Mouse (Mus musculus) embryonic facial prominence, embryonic 12.5 days (tissue): ENCODE results near the gene Clmp. TPM values are rescaled to one million over a fixed set of nuclear protein-coding genes. Genes with fewer than 3 reads are reported as not detected.
"Not testable (repeated sequence)": the region's sequence is repeated elsewhere in the genome, so short reads cannot be mapped to it uniquely, and the experiment has no call there.

Source experiments
- ATAC-seq: fragments of 200-750 bp; cut with Nextera tagmentation; 2 replicates; pipeline ENCODE4 v1.8.0; 2017; ENCODE audit not compliant: insufficient number of reproducible peaks, insufficient read depth, low FRiP score, low TSS enrichment
- H3K27ac ChIP-seq: fragments of 300-500 bp; sonication (generic); 2 replicates; pipeline ENCODE4 v1.5.1; 2016; ENCODE audit warnings: mild to moderate bottlenecking
- H3K27me3 ChIP-seq: fragments of 300-500 bp; sonication (generic); 2 replicates; pipeline ENCODE4 v1.6.1; 2016; ENCODE audit warnings: mild to moderate bottlenecking, moderate library complexity
- H3K36me3 ChIP-seq: fragments of 300-500 bp; sonication (generic); 2 replicates; pipeline ENCODE4 v1.6.1; 2016; ENCODE audit warnings: mild to moderate bottlenecking
- H3K4me1 ChIP-seq: fragments of 300-500 bp; sonication (generic); 2 replicates; pipeline ENCODE4 v1.6.1; 2016
- H3K4me2 ChIP-seq: fragments of 300-500 bp; sonication (generic); replicated peaks from 2 replicates; pipeline ENCODE4 v1.6.1; 2016; ENCODE audit warnings: mild to moderate bottlenecking, moderate library complexity
- H3K4me3 ChIP-seq: fragments of 300-500 bp; sonication (generic); 2 replicates; pipeline ENCODE4 v1.5.1; 2016; ENCODE audit warnings: mild to moderate bottlenecking
- H3K9ac ChIP-seq: fragments of 300-500 bp; sonication (generic); 2 replicates; pipeline ENCODE4 v1.6.1; 2016; ENCODE audit warnings: mild to moderate bottlenecking, moderate library complexity
- H3K9me3 ChIP-seq: fragments of 300-500 bp; sonication (generic); 2 replicates; pipeline ENCODE4 v1.6.1; 2016; ENCODE audit warnings: mild to moderate bottlenecking, moderate library complexity
- WGBS: fragments of 180-500 bp; shearing (Covaris S2); methylation state at CpG from one replicate; pipeline ENCODE4 v1.1.7; 2016; 5-methylcytosine and 5-hydroxymethylcytosine counted together
- polyA plus RNA-seq: library from polyadenylated mRNA; unstranded; fragments of >200 nt; fragmentation: Nextera tagmentation; extraction: Ambion mirVana; gene quantifications from 2 replicates; pipeline ENCODE4 v1.2.1, GENCODE M21; 2016

Clmp gene
- polyA plus RNA-seq, 1 experiment from 2014 or later: 75.9 TPM

- no peak overlapping the region for H3K27ac ChIP-seq
These were observed 95.3 kb downstream of the Clmp start for GRCm38 (mm10) chr9:40780892-40781725.

GRCm38 (mm10) chr9:40781726-40782581, 96.2 kb downstream of the Clmp start:
- 0 out of 2 replicates have a peak, but pooled peaks have one; percentile 47 for ATAC-seq
- Histone ChIP-seq H3K4me1 (peaks cover 23% of the 10 kb centered on the region), H3K9me3 (no peaks in the 10 kb centered on the region), H3K27ac (peak overlapping the region; percentile 41; the same call in 1 of the 2 replicates), H3K4me3 (no peak overlapping the region), H3K27me3 (no peaks in the 10 kb centered on the region), H3K36me3 (peaks cover 27% of the 10 kb centered on the region), H3K9ac (no peak overlapping the region), H3K4me2 (0 out of 2 replicates have a peak overlapping the region, but pooled peaks have one; percentile 13)
- WGBS: 39% methylated on average over 26 of the region's 26 CpGs

More at GRCm38 (mm10) chr9:40780892-40781725, 95.3 kb downstream of the Clmp start:
- ATAC-seq: no peak
- WGBS: 81% methylated on average over 11 of the region's 11 CpGs
- Histone ChIP-seq H3K4me3 (no peak overlapping the region), H3K4me2 (no peak overlapping the region), H3K27me3 (no peaks in the 10 kb centered on the region), H3K9me3 (no peaks in the 10 kb centered on the region), H3K4me1 (peaks cover 23% of the 10 kb centered on the region), H3K36me3 (peaks cover 29% of the 10 kb centered on the region), H3K9ac (no peak overlapping the region)

- H3K36me3 ChIP-seq: peaks cover 23% of the 10 kb centered on the region
- no peak overlapping the region for H3K9ac ChIP-seq
- 13% methylated on average over 13 of the region's 13 CpGs for WGBS
- H3K4me1 ChIP-seq: peaks cover 23% of the 10 kb centered on the region
- no peaks in the 10 kb centered on the region for H3K27me3 ChIP-seq
- H3K27ac ChIP-seq: peak overlapping the region; percentile 77
- H3K4me3 ChIP-seq: no peak overlapping the region
- H3K9me3 ChIP-seq: no peaks in the 10 kb centered on the region
- peak overlapping the region; percentile 15; the same call in 1 of the 2 replicates for H3K4me2 ChIP-seq
- ATAC-seq: no peak
These were observed 98.0 kb downstream of the Clmp start for GRCm38 (mm10) chr9:40783641-40784373.

- 7% methylated on average over 9 of the region's 9 CpGs for WGBS
- H3K4me1 ChIP-seq: peaks cover 23% of the 10 kb centered on the region
- peaks cover 23% of the 10 kb centered on the region for H3K36me3 ChIP-seq
- no peak overlapping the region for H3K9ac ChIP-seq
- no peak overlapping the region for H3K4me3 ChIP-seq
- peak overlapping the region; percentile 77 for H3K27ac ChIP-seq
- no peaks in the 10 kb centered on the region for H3K27me3 ChIP-seq
- no peak for ATAC-seq
- peak overlapping the region; percentile 15; the same call in 1 of the 2 replicates for H3K4me2 ChIP-seq
- H3K9me3 ChIP-seq: no peaks in the 10 kb centered on the region
These were observed 98.7 kb downstream of the Clmp start for GRCm38 (mm10) chr9:40784374-40784967.

GRCm38 (mm10) chr9:40785452-40785851, 99.7 kb downstream of the Clmp start:
- WGBS: 54% methylated on average over 6 of the region's 6 CpGs
- H3K9ac ChIP-seq: no peak overlapping the region
- no peaks in the 10 kb centered on the region for H3K9me3 ChIP-seq
- H3K27ac ChIP-seq: peak overlapping the region; percentile 6; the same call in 1 of the 2 replicates
- H3K27me3 ChIP-seq: no peaks in the 10 kb centered on the region
- H3K4me2 ChIP-seq: no peak overlapping the region
- H3K4me1 ChIP-seq: peaks cover 23% of the 10 kb centered on the region
- no peak for ATAC-seq
- H3K36me3 ChIP-seq: peaks cover 19% of the 10 kb centered on the region
- no peak overlapping the region for H3K4me3 ChIP-seq

- not testable (repeated sequence) for H3K4me2 ChIP-seq, H3K27ac ChIP-seq, H3K9me3 ChIP-seq, H3K9ac ChIP-seq, ATAC-seq, H3K36me3 ChIP-seq, H3K4me3 ChIP-seq, H3K27me3 ChIP-seq
- 96% methylated on average over 6 of the region's 6 CpGs for WGBS
- H3K4me1 ChIP-seq: peaks cover 23% of the 10 kb centered on the region
These were observed 101.1 kb downstream of the Clmp start for GRCm38 (mm10) chr9:40786820-40787219.

GRCm38 (mm10) chr9:40791864-40792633, 106.3 kb downstream of the Clmp start:
- Histone ChIP-seq H3K9ac (no peak overlapping the region), H3K9me3 (no peaks in the 10 kb centered on the region), H3K27ac (no peak overlapping the region), H3K27me3 (no peaks in the 10 kb centered on the region), H3K4me3 (no peak overlapping the region), H3K4me2 (no peak overlapping the region), H3K4me1 (no peaks in the 10 kb centered on the region), H3K36me3 (no peaks in the 10 kb centered on the region)
- WGBS: 62% methylated on average over 6 of the region's 6 CpGs
- no peak for ATAC-seq

GRCm38 (mm10) chr9:40793581-40793980, 107.8 kb downstream of the Clmp start:
- Histone ChIP-seq H3K36me3 (no peaks in the 10 kb centered on the region), H3K4me3 (no peak overlapping the region), H3K9ac (no peak overlapping the region), H3K27me3 (no peaks in the 10 kb centered on the region), H3K9me3 (no peaks in the 10 kb centered on the region), H3K27ac (no peak overlapping the region), H3K4me2 (no peak overlapping the region), H3K4me1 (0 out of 2 replicates have a peak, but pooled peaks cover 3% of the 10 kb centered on the region)
- no peak for ATAC-seq
- WGBS: 87% methylated on average over 5 of the region's 5 CpGs

- Histone ChIP-seq H3K36me3 (no peaks in the 10 kb centered on the region), H3K4me2 (no peak overlapping the region), H3K9ac (no peak overlapping the region), H3K9me3 (no peaks in the 10 kb centered on the region), H3K4me1 (peaks cover 7% of the 10 kb centered on the region; the same call in 1 of the 2 replicates), H3K4me3 (no peak overlapping the region), H3K27me3 (no peaks in the 10 kb centered on the region), H3K27ac (no peak overlapping the region)
- 18% methylated on average over 5 of the region's 5 CpGs for WGBS
- ATAC-seq: no peak
These were observed 108.5 kb downstream of the Clmp start for GRCm38 (mm10) chr9:40794251-40794650.

GRCm38 (mm10) chr9:40794926-40795325, 109.2 kb downstream of the Clmp start:
- ATAC-seq: no peak
- no peaks in the 10 kb centered on the region for H3K27me3 ChIP-seq
- H3K4me3 ChIP-seq: no peak overlapping the region
- H3K27ac ChIP-seq: no peak overlapping the region
- peaks cover 7% of the 10 kb centered on the region; the same call in 1 of the 2 replicates for H3K4me1 ChIP-seq
- H3K36me3 ChIP-seq: no peaks in the 10 kb centered on the region
- H3K9me3 ChIP-seq: no peaks in the 10 kb centered on the region
- no peak overlapping the region for H3K9ac ChIP-seq
- WGBS: 68% methylated on average over 5 of the region's 5 CpGs
- no peak overlapping the region for H3K4me2 ChIP-seq
